Mouse (Mus musculus) fibroblast of lung, adult 2 months (primary cell): ENCODE measurements around the gene Tmprss13.

Experiments used
- DNase-seq: peaks from one replicate; pipeline ENCODE4 v3.0.0-alpha.2; 2011; ENCODE audit warnings: low read depth

Tmprss13 gene

DNA sequence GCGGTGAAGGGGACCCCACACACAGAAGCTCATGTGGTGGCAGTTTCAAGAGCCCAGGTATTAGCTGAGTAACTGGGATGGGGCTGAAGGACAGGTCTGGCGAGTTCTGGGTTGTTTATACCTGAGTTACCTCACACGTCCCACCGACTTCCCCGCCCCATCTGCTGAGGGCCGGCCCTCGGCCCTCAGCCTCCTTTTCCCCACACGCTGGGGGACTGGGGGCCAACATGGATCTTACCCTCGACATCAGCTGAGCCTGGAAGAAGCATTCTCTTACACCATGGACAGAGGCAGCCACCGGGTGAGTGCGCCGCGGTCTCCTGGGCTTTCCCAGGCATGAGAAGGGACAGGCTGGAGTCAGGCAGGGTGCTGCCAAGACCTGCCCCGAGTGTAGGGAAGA, at the start of gene Tmprss13:
Gene Tmprss13, plus strand, starts transcription at position 246 of the 400 bp plus-strand sequence.
- no peak for DNase-seq

GRCm38 (mm10) chr9:45272213-45272612, 46.7 kb upstream of the Tmprss13 start:
- no peak for DNase-seq

DNA sequence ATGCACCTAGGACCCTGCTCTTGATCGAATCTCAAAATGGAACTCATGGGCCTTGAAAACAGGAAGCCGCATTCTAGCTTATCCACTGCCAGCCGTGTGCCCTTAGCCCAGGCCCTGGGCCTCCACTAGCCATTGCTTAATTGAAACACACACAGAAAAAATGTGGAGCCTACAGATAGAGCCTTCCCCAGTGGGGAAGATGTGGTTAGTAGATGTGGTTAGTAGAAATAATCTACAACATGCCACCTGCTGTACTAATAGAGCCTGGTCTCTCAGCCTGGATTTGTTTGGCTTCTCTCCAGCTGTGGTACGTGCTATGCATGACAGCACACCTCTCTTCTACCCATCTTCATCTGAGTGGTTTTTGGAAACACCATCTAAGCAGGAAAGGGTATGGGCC, 44.7 kb upstream of the Tmprss13 start:
- DNase-seq = no peak

- DNase-seq = no peak
Measured at GRCm38 (mm10) chr9:45274635-45275034, 44.3 kb upstream of the Tmprss13 start.

DNA sequence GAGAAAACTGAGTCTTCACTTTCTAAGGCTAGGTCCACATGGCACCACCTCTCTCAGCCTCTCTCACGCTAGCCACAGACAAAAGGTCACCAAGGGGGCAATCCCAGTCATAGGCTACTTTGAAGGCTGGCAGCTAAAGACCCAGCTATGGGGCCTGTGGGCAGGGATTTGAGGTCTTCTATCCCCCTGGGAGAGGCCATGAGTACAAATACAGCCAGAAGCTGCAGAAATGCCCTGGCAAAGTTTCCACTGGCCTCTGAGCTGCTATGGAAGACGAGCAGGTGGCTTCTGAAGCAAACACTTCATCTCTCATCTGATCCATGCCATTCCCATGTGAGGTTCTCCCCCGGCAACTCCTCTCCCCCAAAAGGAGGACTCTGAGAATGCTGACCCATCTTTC, 38.8 kb upstream of the Tmprss13 start:
- no peak for DNase-seq

- no peak for DNase-seq
Measured at GRCm38 (mm10) chr9:45280891-45281290, 38.0 kb upstream of the Tmprss13 start.

GRCm38 (mm10) chr9:45282466-45282865, 36.4 kb upstream of the Tmprss13 start:
- DNase-seq = no peak

GRCm38 (mm10) chr9:45291481-45292168, 27.3 kb upstream of the Tmprss13 start:
- DNase-seq = no peak

GRCm38 (mm10) chr9:45294210-45295011, 24.5 kb upstream of the Tmprss13 start:
- DNase-seq = no peak

- DNase-seq = no peak
Measured at GRCm38 (mm10) chr9:45299231-45300006, 19.5 kb upstream of the Tmprss13 start.

GRCm38 (mm10) chr9:45300422-45301104, 18.3 kb upstream of the Tmprss13 start:
- DNase-seq = peak; percentile 60

GRCm38 (mm10) chr9:45301771-45302170, 17.1 kb upstream of the Tmprss13 start:
- DNase-seq = no peak

GRCm38 (mm10) chr9:45306746-45307410, 12.0 kb upstream of the Tmprss13 start:
- DNase-seq = no peak

DNA sequence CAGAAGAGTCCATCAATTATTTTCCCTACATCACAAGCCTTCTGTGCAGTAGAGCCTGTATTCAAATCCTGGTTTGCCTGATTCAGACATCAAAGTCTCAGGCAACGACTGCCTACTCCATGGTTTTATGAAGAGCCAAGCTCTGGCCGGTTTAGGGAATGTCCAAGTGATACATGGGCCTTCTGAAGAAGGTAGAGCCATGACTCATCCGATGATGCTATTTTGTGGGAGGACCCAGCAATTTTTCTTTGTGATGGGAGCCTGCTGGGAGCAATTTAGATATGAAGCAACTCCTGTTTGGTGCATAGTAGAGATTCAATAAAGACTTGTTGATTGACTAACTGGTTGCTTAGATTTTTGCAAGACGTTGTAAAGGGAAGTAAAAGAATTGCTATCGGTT, 10.4 kb upstream of the Tmprss13 start:
- DNase-seq = no peak

DNA sequence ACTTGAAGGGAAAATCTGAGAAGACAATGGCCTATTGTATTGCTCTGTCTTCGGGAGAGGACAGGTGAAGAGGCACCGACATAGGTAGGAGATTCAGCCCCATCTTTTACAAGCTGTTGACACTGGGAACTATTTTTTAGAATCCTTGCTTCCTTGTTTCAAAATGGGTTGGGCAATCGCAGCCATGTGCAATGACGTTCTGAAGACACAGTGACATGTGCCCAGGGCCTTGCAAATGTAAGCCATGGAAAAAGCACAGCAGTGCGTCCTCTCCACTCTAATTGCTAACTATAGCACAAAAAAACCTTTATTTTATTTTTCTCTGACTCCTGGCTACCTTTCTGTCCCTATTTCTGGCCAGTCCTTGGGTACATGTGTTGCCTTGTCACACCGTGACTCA, 7.0 kb upstream of the Tmprss13 start:
- DNase-seq = no peak

- DNase-seq = no peak
Measured at GRCm38 (mm10) chr9:45313913-45314312, 5.0 kb upstream of the Tmprss13 start.

DNA sequence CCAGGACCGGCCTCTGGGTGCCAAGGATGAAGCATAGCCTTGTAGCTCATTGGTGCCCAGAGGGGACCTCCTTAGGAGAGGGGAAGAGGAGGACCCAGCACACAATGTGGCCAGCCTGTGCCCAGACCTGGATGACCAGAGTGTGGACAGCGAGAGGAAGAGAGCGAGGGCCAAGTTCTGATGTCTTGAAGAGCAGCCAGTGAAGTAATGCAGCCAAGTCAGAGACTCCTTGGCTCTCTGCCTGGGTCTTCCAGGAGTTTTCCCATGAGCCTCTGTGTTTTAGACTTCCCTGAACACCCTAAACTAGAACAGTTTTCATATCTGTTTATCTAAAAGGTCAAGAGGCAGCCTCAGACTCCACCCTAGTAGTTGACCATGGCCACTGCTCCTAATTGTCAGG, 1.3 kb upstream of the Tmprss13 start:
- peak; percentile 10 for DNase-seq

GRCm38 (mm10) chr9:45321465-45321864, 2.6 kb downstream of the Tmprss13 start:
- no peak for DNase-seq

DNA sequence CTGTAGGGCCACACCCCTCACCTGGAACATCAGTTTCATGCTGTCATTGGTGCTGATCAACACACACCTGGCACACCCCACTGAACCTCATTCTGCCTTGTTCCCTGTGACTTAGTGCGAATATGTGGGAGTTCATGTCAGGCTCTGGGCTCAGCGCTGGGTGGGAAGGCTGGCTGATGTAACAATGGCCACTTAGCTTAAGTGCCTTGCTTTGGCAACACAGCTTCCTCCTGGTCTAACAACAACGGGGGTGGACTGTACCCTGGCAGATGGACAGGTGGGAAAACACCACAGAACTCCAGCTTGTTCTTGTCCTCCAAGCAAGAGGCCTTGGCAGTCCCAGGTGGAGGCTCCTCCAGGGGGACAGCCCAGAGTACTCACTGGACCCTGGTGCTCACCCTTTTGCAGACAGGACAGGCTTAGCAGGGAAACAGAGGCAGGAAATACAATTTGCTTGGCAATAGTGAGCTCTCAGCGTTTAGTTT, 3.1 kb downstream of the Tmprss13 start:
- DNase-seq = no peak

DNA sequence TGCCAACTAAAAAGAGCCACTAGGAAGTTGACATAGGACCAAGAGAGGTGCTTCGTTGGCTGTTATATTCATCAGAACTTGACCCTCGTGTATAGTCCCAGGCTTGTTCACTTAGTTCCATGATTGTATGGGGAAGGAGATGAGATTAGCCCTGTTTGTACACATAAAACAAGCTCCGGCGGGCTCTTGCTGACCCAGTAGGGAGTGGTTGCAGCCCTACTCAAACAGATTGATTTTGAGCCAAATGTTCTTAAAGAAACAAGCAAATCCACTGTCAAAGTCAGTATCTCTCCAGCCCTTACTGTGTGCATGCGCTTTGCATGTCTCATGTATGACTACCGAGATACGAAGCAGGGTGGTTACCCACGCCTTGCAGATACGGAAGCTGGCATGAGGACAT, 7.5 kb downstream of the Tmprss13 start:
- no peak for DNase-seq

GRCm38 (mm10) chr9:45328263-45328662, 9.4 kb downstream of the Tmprss13 start:
- no peak for DNase-seq
